ENCODE assay signal across 11 mouse cellular contexts in genomic region chr8:120397444-120398411, GRCm38 (mm10).
DNase-seq lines count a peak whose midpoint lies in the region; ATAC-seq and TF ChIP-seq lines count a peak whose summit lies in the region.
"Had no signal": no experiment of that assay in that cellular context is flagged by ENCODE, and none has a peak within 500 bp of the region (broad histone marks: within the 10 kb centered on the region; RNA-seq: fewer than 3 reads in every experiment).

No protein-coding gene starts in this region.

- TF ChIP-seq EP300 in stomach, postnatal 0 days (optimal IDR thresholded peaks at IDR 0.05), result no peak

- H3K36me3 ChIP-seq in liver, embryonic 12.5 days, result no peaks in the 10 kb centered on the region
- no peaks in the 10 kb centered on the region for H3K36me3 ChIP-seq in limb, embryonic 10.5 days
- H3K36me3 ChIP-seq in midbrain, embryonic 10.5 days, result no peaks in the 10 kb centered on the region
- no peaks in the 10 kb centered on the region for H3K36me3 ChIP-seq in stomach, postnatal 0 days (ENCODE audit: control insufficient read depth, insufficient read depth, low read length)

- peaks cover 44% of the 10 kb centered on the region for H3K27me3 ChIP-seq in liver, embryonic 12.5 days (replicated peaks)
- peaks cover 49% of the 10 kb centered on the region for H3K27me3 ChIP-seq in limb, embryonic 10.5 days (ENCODE audit: low read depth, poor library complexity, severe bottlenecking)
- H3K27me3 ChIP-seq in midbrain, embryonic 10.5 days (ENCODE audit: low read depth, poor library complexity, severe bottlenecking), result peaks cover 41% of the 10 kb centered on the region
- H3K27me3 ChIP-seq in stomach, postnatal 0 days (ENCODE audit: control insufficient read depth, insufficient read depth, low read length), result no peaks in the 10 kb centered on the region

- no peak for DNase-seq in liver
- no peak for DNase-seq in limb, embryonic 10.5 days (ENCODE audit: low spot score)
- no peak for DNase-seq in midbrain, embryonic 10.5 days (ENCODE audit: low spot score)
- no peak for DNase-seq in stomach, postnatal 0 days (ENCODE audit: low spot score)
- no peak for DNase-seq in urinary bladder, adult 2 months (ENCODE audit: low spot score)
- DNase-seq in adrenal gland, postnatal 25 days, result no peak
- DNase-seq: cerebellum, adult 2 months; layer of hippocampus, postnatal 36 days; thymus, postnatal 14 days had no signal

- no peaks in the 10 kb centered on the region for H3K9me3 ChIP-seq in liver, embryonic 12.5 days (replicated peaks)
- H3K9me3 ChIP-seq in limb, embryonic 10.5 days (replicated peaks), result no peaks in the 10 kb centered on the region
- H3K9me3 ChIP-seq in midbrain, embryonic 10.5 days (replicated peaks), result no peaks in the 10 kb centered on the region
- no peaks in the 10 kb centered on the region for H3K9me3 ChIP-seq in stomach, postnatal 0 days (ENCODE audit: control insufficient read depth, low read length)

- no peak overlapping the region for H3K4me3 ChIP-seq in liver, embryonic 12.5 days
- no peak overlapping the region for H3K4me3 ChIP-seq in limb, embryonic 10.5 days
- no peak overlapping the region for H3K4me3 ChIP-seq in midbrain, embryonic 10.5 days
- no peak overlapping the region for H3K4me3 ChIP-seq in stomach, postnatal 0 days (ENCODE audit: low read depth, low read length)

- 0 out of 2 replicates have a peak, but pooled peaks have one; percentile 21 for ATAC-seq in liver, embryonic 12.5 days
- 0 out of 2 replicates have a peak, but pooled peaks have one; percentile 14 for ATAC-seq in stomach, postnatal 0 days (ENCODE audit: low FRiP score, low TSS enrichment)
- no peak for ATAC-seq in CD4-positive, CD25-positive, alpha-beta regulatory T cell, adult 4 months

- 56% methylated on average over 15 of the region's 15 CpGs for WGBS in liver, embryonic 12.5 days (ENCODE audit: insufficient replicate concordance)
- 53% methylated on average over 15 of the region's 15 CpGs for WGBS in limb, embryonic 10.5 days
- WGBS in midbrain, embryonic 10.5 days, result 57% methylated on average over 15 of the region's 15 CpGs
- WGBS in stomach, postnatal 0 days, result 67% methylated on average over 15 of the region's 15 CpGs

- TF ChIP-seq CTCF in stomach, postnatal 0 days (IDR thresholded peaks at IDR 0.05; ENCODE audit: low read depth), result no peak

- H3K9ac ChIP-seq in liver, embryonic 12.5 days, result no peak overlapping the region
- H3K9ac ChIP-seq in stomach, postnatal 0 days (ENCODE audit: low read length), result no peak overlapping the region

- H3K27ac ChIP-seq in liver, embryonic 12.5 days, result no peak overlapping the region
- H3K27ac ChIP-seq in limb, embryonic 10.5 days, result 0 out of 2 replicates have a peak overlapping the region, but pooled peaks have one; percentile 17
- peak overlapping the region; percentile 57 for H3K27ac ChIP-seq in midbrain, embryonic 10.5 days (replicated peaks)
- H3K27ac ChIP-seq in stomach, postnatal 0 days (replicated peaks), result no peak overlapping the region

- H3K4me2 ChIP-seq in liver, embryonic 12.5 days, result no peak overlapping the region
- H3K4me2 ChIP-seq in stomach, postnatal 0 days (replicated peaks; ENCODE audit: low read depth), result no peak overlapping the region

- H3K4me1 ChIP-seq in liver, embryonic 12.5 days, result peaks cover 33% of the 10 kb centered on the region
- H3K4me1 ChIP-seq in limb, embryonic 10.5 days, result peaks cover 62% of the 10 kb centered on the region
- peaks cover 61% of the 10 kb centered on the region for H3K4me1 ChIP-seq in midbrain, embryonic 10.5 days
- H3K4me1 ChIP-seq in stomach, postnatal 0 days (replicated peaks; ENCODE audit: control insufficient read depth, insufficient read depth), result 0 out of 2 replicates have a peak, but pooled peaks cover 2% of the 10 kb centered on the region

Comparison
In these comparisons a context has a peak if more than half of its experiments do, and no peak if none do; other contexts are left out.
1. H3K27ac ChIP-seq: peak in limb, embryonic 10.5 days (single experiment) and midbrain, embryonic 10.5 days (single experiment); none in liver, embryonic 12.5 days (single experiment) and stomach, postnatal 0 days (single experiment).